Mouse (Mus musculus): ENCODE measurements around the gene Dgki.

The Dgki gene

DNA sequence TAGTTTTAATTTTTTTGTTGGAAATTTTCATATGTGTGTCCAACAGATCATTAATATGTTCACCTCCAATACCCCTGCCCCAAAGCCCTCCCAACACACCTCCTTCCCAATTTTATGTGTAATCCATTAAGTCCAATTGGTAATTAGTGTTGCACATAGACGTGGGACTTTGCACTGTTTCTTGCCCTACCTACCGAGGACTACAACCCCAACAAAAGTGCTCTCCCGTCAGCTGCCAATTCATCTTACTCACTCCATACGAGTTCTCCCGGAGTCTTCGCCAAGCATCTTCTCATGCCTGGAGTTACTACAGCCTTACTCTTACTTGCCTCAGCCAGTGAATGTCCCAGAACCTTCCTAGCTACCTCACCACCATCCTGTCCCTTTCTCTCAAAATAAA lies 271.1 kb downstream of the Dgki start:
- in situ Hi-C loops (cut with MboI, MseI) = loop anchor here in 1 of 2 experiments (25.0 kb wide), 1 partner anchor 1642 kb away; no protein-coding TSS in a partner anchor

DNA sequence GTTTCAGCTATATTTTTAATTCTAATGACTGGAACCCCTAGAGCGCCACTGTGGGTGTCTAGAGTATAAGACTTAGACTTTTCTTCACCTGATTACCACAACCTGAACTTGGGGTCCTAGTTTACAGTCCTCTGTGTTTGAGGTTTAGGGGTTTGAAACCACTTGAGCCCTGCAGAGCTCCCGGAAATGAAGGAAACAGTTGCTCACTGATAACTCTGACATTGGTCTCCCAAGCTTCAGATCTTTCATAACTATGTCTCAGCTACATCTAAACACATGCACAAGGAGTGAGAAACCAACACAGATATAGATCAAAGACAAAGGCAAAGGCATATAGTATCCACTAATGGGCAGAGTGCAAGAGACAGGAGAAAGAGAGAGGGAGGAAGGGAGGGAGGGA lies 271.7 kb downstream of the Dgki start:
- in situ Hi-C loops (cut with MboI, MseI) = loop anchor here in 1 of 2 experiments (25.0 kb wide), 1 partner anchor 1641 kb away; no protein-coding TSS in a partner anchor

DNA sequence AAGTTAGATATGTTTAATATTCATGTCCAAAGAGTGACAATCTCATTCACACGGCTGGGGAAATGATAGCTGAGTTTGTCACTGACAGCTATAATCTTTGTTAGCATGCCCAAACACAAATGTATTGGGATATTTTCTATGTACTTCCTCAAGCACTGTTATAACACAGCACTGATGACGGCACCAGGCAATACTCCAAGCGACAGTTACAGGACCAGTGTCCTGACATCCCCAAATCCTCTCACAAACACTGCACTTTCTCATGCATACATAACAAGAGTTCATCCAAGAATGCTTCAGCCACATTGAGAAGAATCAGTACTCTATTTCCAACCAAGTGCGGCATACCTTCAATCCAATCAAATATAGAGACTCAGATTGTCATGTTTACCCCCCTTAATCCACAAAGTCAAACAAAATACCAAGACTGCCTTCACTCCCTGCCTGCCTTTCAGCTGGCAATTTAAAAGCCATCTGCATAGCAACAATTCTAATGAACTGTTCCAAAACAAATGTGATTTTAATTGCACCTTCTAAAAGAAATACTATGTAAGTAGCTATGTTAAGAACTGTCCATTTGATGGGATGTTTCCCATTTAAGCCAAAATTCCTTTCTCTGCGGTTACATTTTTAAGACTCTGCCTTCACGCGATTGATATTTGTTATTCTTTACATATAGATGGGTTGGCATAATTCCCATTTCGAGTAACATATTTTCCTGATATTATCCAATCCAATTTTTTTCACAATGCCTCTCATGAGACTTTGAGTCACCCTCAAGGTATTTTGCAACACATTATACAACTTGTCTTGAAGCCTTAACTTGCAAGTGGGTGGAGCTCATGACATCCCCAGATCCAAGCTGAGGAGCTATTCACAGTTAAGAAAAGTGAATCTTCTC lies 273.4 kb downstream of the Dgki start:
- in situ Hi-C loops (cut with MboI, MseI) = loop anchor here in 1 of 2 experiments (25.0 kb wide), 1 partner anchor 1639 kb away; no protein-coding TSS in a partner anchor

- in situ Hi-C loops (cut with MboI, MseI) = no loop called here
Measured at GRCm38 (mm10) chr6:37016046-37016445, 283.9 kb downstream of the Dgki start.

- in situ Hi-C loops (cut with MboI, MseI) = no loop called here
Measured at GRCm38 (mm10) chr6:37011597-37011996, 288.4 kb downstream of the Dgki start.

DNA sequence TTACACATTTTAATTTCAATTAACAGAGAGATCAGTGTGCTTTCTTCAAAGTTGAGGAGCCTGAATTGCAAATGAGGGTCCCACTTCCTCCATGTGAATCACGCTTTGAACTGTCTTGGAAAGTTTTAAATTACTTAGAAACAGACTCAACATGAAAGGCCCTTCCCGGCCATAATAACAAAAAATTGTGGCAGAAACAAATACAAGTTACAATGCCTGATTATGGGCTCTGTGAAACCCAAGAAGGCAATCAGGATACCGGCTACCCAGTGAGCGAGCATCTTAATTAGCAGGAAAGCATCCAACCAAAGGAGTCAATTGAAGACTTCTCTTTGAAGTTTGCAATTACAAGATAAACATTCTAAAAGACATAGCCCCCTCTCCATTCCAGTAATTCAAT lies 292.4 kb downstream of the Dgki start:
- in situ Hi-C loops (cut with MboI, MseI) = no loop called here

DNA sequence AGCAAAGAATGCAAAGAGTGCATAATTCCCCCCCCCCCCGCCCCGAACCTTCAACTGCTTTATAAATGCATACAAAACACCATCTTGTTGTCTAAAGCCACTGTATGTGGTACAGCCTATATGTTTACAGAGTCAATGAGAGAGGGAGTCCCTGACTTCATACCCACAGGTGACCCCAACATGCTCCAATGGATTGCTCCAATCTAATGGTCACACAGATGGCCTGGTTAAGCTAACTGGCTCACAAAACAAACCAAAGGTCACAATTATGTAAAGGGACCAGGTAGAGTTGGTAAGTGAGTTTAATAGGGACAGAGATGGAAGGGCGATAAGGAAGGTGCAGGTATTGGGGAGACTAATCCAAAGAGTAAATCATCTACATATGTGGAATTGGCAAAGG lies 295.1 kb downstream of the Dgki start:
- in situ Hi-C loops (cut with MboI, MseI) = no loop called here

DNA sequence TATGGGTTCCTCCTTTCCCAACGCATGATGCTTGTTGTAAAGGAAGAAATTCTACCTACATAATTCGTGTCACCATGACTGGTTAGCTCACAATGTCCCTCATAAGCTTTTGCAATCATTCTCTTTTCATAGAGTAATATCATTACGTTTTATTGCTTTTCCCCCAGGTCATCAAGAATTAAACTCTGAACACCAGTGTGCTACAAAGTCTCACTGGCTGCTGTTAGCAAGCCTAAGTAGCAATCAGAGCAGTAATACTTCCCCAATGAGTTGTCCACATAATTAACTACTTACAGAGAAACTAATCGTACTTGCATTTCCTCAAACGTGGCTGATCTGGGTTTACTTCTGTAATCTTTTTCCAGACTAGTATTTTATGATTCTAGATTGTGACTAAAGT lies 296.7 kb downstream of the Dgki start:
- in situ Hi-C loops (cut with MboI, MseI) = no loop called here

- in situ Hi-C loops (cut with MboI, MseI) = no loop called here
Measured at GRCm38 (mm10) chr6:36998942-36999341, 301.0 kb downstream of the Dgki start.

- in situ Hi-C loops (cut with MboI, MseI) = no loop called here
Measured at GRCm38 (mm10) chr6:36994329-36994728, 305.7 kb downstream of the Dgki start.

GRCm38 (mm10) chr6:36990186-36990585 lies 309.8 kb downstream of the Dgki start:
- in situ Hi-C loops (cut with MboI, MseI) = no loop called here

- in situ Hi-C loops (cut with MboI, MseI) = no loop called here
Measured at GRCm38 (mm10) chr6:36988800-36989199, 311.2 kb downstream of the Dgki start.

DNA sequence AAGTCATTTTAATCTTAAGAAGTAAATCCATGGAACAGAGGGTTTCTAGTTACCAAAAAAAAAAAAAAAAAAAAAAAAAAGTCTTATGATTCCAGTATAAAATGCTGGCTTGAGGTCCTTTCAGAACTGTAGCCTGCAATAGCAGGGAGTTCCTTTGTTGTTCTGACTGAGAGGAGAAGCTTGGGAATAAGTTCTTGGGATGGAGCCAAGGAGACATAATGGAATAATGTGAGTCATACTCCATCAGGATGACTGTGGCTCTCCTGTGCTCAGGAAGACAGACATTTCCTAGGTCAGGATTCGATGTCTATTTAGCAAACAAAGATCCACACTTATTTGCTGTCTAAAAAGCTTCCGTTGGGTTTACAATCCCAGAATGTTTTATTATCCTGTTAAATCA lies 318.3 kb downstream of the Dgki start:
- in situ Hi-C loops (cut with MboI, MseI) = no loop called here

DNA sequence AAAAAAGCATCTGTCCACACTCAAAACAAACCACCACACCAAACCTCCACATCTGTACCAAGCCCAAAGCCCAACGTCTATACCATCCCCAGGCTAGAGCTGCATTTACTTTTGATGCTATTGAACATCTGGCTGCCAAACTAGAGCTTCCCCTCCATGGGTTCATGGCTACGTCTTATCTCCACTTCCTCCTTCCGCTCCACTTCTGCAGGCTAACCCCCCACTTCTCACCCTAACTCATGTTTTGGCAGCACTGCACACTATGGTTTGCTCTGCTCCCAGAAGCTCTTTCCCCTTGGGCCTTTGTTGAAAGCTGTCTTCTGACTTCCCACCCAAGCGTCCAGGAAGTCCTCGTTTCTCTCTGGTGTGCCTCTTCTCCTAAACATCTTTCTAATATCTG lies 319.5 kb downstream of the Dgki start:
- in situ Hi-C loops (cut with MboI, MseI) = no loop called here

DNA sequence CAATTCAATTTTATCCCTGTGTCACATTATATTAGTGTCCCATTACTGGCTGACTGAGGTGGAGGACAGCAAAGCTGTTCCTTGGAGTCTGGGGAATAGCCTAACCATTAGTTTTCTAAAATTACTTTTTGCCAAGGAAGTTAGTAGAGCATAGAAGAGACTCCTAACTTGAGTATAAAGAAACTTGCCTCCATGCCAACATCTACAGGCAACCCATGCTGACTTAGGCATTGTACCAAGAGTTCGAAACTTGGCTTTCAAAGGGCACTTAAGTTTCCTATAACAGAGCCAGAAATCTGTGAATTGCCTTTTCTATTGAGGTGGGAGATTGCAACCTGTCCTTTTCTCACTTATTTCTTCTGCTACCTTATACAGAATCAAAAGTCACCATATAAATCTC lies 321.8 kb downstream of the Dgki start:
- in situ Hi-C loops (cut with MboI, MseI) = loop anchor here in 1 of 2 experiments (10.0 kb wide), 1 partner anchor 1103 kb away; no protein-coding TSS in a partner anchor

GRCm38 (mm10) chr6:36973096-36973495 lies 326.9 kb downstream of the Dgki start:
- in situ Hi-C loops (cut with MboI, MseI) = loop anchor here in 1 of 2 experiments (10.0 kb wide), 1 partner anchor 1098 kb away; no protein-coding TSS in a partner anchor

DNA sequence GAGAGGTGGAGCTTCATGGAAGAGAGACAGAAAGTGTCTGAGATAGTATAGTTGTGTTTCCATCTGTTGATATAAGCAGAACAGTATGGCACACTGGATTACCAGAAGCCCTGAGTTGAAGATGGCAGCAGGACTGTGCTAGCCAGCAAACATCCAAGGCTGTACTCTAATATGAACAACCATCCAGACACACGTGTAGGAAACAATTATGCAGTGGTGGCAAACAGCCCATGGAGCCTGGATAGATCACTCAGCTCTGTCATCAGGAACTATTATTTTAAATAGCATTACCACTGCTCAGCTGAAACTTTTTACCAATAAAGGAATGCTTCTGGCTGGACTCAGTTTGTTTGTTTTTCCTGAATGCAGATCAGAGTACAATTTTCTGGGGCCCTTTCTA lies 327.5 kb downstream of the Dgki start:
- in situ Hi-C loops (cut with MboI, MseI) = loop anchor here in 1 of 2 experiments (10.0 kb wide), 1 partner anchor 1098 kb away; no protein-coding TSS in a partner anchor

- in situ Hi-C loops (cut with MboI, MseI) = no loop called here
Measured at GRCm38 (mm10) chr6:36969249-36969885, 330.6 kb downstream of the Dgki start.

DNA sequence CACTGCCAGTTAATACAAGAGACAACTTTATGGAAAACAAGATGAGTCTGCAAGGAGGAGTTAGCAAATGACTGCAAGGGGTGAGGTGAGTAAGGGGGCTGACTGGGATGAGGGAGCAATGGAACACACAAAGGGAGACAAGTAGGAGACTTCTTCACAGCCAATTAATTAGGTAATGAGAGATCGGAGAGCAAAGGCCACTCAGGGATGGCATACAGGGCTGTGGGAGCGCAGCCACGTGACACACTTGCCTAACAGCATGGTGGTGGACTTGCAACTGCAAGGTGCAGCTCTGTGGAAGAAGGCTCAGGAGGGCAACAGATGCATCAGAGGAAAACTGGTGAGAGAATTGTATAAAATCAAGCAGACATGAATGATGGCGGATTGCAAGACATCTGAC lies 339.3 kb downstream of the Dgki start:
- in situ Hi-C loops (cut with MboI, MseI) = no loop called here

GRCm38 (mm10) chr6:36955293-36955692 lies 344.7 kb downstream of the Dgki start:
- in situ Hi-C loops (cut with MboI, MseI) = no loop called here

DNA sequence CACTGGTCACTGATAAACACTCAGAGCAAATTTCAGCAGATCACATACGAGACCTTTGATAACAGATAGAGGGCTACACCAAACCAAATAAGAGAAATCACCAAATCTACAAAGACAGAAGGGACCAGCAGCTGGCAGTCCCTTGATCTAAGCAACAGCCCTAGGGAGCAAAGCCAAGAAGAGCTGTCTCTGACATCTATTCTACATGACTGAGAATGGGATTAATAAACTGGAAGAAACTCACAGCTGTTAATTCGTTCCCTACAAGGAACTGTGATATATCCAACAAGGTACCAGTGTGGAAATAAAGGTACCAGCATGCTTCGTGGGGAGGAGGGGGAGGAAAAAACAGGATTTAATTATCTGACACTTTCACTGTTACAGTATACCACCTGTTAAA lies 349.3 kb downstream of the Dgki start:
- in situ Hi-C loops (cut with MboI, MseI) = no loop called here

- in situ Hi-C loops (cut with MboI, MseI) = no loop called here
Measured at GRCm38 (mm10) chr6:36947861-36948260, 352.1 kb downstream of the Dgki start.

DNA sequence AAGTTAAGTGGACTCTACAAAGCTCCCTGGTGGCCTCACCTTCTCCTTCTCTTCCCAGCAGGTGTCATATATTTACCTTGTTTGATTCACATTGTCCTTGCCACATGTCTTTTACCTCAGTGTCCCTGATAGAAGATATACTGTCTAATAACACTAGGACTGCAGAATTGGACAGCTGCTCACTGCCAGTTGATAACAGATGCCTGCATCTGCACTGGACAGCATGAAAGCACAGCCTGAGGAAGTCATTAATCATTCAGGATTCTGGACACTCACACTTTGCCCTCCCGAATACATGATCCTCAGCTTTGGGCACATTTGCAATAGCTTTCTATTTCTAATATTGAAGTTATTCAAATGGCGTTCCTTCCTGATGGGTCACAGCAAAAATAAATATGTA lies 362.5 kb downstream of the Dgki start:
- in situ Hi-C loops (cut with MboI, MseI) = no loop called here
